Mouse (Mus musculus) liver, adult 10 weeks (tissue): ENCODE results near the gene Dph1. TPM values are rescaled to one million over a fixed set of nuclear protein-coding genes. Genes with fewer than 3 reads are reported as not detected.

Experiments used
- polyA plus RNA-seq: library from polyadenylated mRNA; stranded (reverse); fragments of 350-450 nt; fragmentation: Illumina TruSeq; extraction: RNeasy Lipid Tissue Mini Kit (QIAGEN cat#74804); gene quantifications from one replicate; pipeline ENCODE4 v1.2.3, GENCODE M21; 2014; ENCODE audit warnings: low read depth, low replicate concordance

Gene Dph1
- 3.1 TPM for polyA plus RNA-seq

DNA sequence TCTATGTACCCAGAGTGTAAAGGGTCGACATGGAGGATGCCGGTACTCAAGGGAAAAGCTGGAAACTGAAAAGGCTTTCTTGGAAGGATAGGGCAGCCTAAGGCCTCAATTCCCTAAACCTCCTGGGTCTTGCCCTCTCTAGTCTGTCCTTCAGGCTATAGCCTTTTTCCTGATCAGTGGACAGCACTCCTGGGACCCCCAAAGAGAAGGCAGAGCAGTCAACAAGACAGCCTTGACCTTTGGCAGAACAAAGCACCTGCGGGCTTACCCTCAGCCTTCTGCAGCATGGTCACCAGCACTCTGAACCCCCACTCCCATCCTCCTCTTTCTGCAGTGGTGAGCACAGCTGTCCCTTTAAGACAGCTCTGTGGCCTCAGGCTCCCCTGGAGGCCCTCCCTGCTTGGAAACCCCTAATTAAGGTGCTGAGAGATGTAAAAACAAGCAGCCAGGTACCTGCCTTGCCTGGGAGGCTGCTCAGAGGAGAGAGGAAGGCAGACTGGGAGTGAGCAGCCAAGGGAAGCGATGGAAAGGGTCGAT, at the start of gene Dph1:
Dph1 (minus strand) TSS at position 337 of the 537 bp plus-strand sequence.

DNA sequence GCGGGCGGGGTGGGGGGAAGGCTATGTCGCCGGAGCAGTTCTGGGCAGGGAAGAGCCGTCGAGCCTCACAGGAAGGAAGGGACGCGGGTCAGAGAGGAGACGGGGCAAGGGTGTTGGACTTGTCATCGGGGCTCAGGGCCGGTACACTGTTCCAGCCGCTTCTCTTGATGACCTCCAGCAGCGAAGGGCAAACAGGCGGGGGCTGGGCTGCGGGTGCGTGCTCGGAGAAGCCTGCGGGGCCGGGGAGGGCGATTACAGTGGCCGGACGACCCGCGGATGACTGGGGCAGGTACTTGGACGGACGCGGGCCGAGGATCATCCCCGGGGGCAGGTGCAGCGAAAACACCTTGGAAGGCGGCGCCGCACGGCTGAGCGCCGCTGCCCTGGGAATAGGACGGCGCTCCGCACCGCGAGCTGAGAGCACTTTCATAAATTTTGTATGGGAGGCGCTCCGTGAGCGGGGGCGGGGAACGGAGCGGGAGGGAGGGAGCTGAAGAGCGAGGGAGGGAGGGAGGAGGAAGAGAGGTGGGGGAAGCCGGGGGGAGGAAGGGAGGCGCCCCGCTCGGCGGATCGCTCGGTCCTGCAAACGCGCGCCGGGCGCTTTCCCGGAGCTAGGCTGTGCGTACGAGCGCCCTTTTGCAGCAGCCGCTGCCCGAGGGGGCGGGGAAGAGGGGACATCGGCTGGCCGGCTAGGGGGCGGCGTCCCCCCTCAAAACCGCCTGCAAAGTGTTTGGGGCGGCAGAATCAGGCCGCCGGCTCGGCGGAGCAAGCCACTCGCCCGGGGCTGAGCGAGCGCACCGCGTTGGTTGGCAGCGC, 2.4 kb upstream of the Dph1 start, which contains the start of gene Rtn4rl1:
Rtn4rl1 (plus strand) TSS at position 528 of the 816 bp plus-strand sequence.

DNA sequence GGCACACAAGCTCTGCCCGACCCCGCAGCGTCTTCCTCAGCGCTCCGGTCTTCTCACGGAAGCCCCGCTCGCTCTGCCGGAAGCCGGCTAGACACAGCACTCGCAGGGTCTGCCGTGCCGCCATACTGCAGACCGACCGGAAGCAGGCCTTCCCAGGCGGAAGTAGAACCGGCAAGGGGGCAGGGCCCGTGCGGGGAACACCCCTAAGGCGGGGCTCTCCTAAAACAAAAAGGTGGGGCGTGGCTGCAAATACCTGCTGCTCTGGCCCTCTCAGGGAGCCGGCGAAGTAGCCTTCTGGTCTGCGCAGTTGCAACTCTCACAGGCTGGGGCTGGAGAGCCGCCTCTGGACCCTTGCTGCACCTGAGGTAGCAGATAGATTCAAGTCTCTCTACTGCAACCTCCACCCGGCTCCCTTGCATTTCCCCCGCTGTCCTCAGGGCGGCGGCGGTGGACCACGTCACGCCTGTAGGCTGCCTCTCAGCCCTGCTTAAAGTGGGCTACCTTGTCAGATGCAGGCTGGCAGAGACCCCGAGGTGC, 12.3 kb downstream of the Dph1 start, which contains the start of gene Ovca2:
Ovca2 (minus strand) TSS at position 164 of the 537 bp plus-strand sequence.

DNA sequence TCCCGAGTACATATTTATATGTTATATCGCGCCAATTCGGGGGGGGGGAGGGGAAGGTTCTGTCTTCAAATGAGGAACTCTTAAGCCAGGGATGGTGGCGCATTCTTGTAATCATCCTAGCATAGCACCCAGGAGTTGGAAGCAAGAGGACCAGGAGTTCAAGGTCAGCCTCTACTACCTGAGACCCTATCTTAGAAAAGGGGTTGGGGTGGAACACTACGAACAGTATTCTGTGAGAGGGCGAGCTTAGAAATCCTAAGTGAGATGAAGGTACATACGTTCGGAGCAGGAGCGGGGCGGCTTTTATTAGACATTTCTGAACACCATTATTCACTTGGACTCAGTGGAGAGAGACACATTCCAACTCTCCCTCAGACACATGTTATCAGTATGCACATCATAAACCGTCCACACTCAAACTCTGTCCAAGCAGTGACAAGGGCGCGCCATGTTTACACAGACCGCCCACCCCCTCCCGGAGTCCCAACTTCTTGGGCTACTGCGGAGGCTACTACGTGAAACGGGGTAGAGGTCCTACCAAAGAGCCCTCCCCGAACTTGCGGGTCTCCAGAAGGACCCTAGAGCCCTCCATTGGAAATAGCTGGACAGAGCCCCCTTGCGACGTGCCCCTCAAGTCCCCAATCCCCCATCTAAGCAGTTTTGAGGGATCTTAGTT, 21.5 kb downstream of the Dph1 start, which contains the start of gene Hic1:
Hic1 (minus strand) TSS at position 115 of the 676 bp plus-strand sequence.

Other genes starting within 250 kb of the Dph1 start
- gene Hic1, start 21.7 kb downstream of the Dph1 start, polyA plus RNA-seq = not detected
- 10.2 TPM for gene Ovca2, start 12.4 kb downstream of the Dph1 start, polyA plus RNA-seq
- 2.3 TPM for gene Rtn4rl1, start 2.5 kb upstream of the Dph1 start, polyA plus RNA-seq
- 17.9 TPM for gene Rpa1, start 157.1 kb upstream of the Dph1 start, polyA plus RNA-seq
- gene Smyd4, start 157.2 kb upstream of the Dph1 start, polyA plus RNA-seq = 1.7 TPM
- gene Serpinf1, start 231.5 kb upstream of the Dph1 start, polyA plus RNA-seq = 250 TPM
- gene Serpinf2, start 248.3 kb upstream of the Dph1 start, polyA plus RNA-seq = 152 TPM